Comparison of ENCODE assay signal across 1 mouse cellular context in the genomic region with DNA sequence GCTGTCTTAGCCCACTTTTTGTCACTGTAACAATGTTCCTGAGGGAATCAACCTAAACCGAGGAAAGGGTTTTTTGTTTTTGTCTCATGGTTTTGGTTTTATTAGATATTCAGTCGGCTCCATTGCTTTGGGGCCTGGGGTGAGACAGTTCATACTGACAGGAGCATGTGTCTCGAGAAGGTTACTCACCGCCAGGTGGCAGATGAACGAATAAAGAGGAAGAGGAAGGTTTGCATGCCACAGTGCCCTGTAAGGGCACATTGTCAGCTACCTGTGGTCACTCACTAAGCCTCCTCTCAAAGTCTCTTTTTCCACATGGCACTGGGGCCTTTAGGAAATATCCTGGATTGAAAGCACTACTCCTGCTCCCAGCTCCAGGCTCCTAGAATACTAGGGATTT.
TF ChIP-seq lines count a peak whose summit lies in the region.

No protein-coding gene starts in this region.

TF ChIP-seq in CH12.LX, 34 proteins besides CTCF, POLR2A, EP300 and RAD21 (continued from another document):
- TF ChIP-seq MAX (IDR thresholded peaks at IDR 0.05; ENCODE audit: low read length), result 0 out of 2 replicates have a peak, but pooled peaks have one; percentile 26
- TF ChIP-seq USF2 (conservative IDR thresholded peaks at IDR 0.05; ENCODE audit: low read depth, low read length), result no peak
- TF ChIP-seq BHLHE40 (IDR thresholded peaks at IDR 0.05; ENCODE audit: low read depth, low read length), result no peak
- TF ChIP-seq MXI1 (IDR thresholded peaks at IDR 0.05; ENCODE audit: low read depth, low read length), result no peak
- TF ChIP-seq TCF12 (IDR thresholded peaks at IDR 0.05; ENCODE audit: low read depth, low read length), result no peak
